Mouse (Mus musculus): ENCODE results near the gene Ldlrap1. TPM values are rescaled to one million over a fixed set of nuclear protein-coding genes. Genes with fewer than 3 reads are reported as not detected.

The Ldlrap1 gene
- polyA plus RNA-seq, 1 experiment, result 26.0 TPM

DNA sequence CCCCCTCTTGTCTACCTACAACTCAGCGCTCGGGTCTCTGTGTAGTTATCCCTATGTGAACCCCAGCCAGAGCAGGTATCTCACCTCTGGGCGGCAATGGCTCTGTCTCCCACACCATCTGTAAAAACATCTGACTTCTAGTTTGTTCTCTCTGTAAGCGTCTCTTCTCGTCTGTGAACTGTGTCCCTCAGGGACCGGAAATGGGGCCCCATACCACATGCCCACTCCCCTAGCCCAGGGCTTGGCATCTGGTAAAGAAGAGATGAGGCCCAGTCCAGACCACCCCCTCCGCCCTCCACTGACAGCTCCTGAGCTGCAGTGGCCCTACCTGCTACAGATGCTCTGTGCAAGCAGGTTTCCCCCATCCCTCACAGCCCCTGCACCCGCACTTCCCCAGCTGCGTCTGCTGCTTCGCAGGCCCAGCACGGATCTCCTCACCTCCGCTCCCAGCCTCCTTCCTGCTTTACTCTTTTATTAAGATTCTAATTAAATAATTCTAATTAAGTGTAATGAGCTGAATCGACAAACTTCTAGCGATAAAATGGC lies 30.4 kb downstream of the Ldlrap1 start:
- Histone ChIP-seq H3K27me3 (ENCODE audit: control insufficient read depth, insufficient read depth, low read length) (no peaks in the 10 kb centered on the region), H3K4me3 (ENCODE audit: control insufficient read depth, insufficient read depth, low read length) (no peak overlapping the region), H3K4me1 (replicated peaks; ENCODE audit: control insufficient read depth, insufficient read depth, low read length) (peaks cover 22% of the 10 kb centered on the region), H3K27ac (ENCODE audit: control insufficient read depth, insufficient read depth, low read length) (no peak overlapping the region), H3K36me3 (ENCODE audit: control insufficient read depth, insufficient read depth, low read length) (no peaks in the 10 kb centered on the region)
- TF ChIP-seq POLR2A (IDR thresholded peaks at IDR 0.05; ENCODE audit: control insufficient read depth, extremely low read depth, insufficient read depth, low read length, poor library complexity) (no peak), CTCF (IDR thresholded peaks at IDR 0.05; ENCODE audit: borderline replicate concordance, control insufficient read depth, extremely low read depth, insufficient read depth, low read length, poor library complexity) (no peak)
- peak; percentile 17 for DNase-seq
- WGBS, result 48% methylated on average over 14 of the region's 14 CpGs

DNA sequence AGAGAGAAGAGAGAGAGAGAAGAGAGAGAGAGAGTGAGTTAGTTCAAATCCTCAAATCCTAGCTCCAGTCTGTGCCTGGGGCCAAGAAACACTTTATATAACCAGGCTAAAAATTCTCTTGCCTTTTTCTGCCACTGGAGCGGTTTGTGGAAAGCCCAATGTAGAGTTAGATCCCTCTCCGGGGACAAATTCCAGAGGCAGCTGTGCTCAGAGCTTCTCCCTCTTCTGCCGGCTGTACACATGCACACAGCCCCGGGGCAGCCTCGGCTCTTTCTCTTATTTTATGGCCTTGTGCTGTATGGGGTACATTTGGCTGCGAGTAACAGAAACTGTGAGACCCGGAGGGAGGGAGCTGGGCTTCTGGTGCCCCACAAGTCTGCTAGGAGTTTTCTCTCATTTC lies 31.7 kb downstream of the Ldlrap1 start:
- Histone ChIP-seq H3K27me3 (ENCODE audit: control insufficient read depth, insufficient read depth, low read length) (no peaks in the 10 kb centered on the region), H3K4me3 (ENCODE audit: control insufficient read depth, insufficient read depth, low read length) (no peak overlapping the region), H3K36me3 (ENCODE audit: control insufficient read depth, insufficient read depth, low read length) (no peaks in the 10 kb centered on the region), H3K27ac (ENCODE audit: control insufficient read depth, insufficient read depth, low read length) (no peak overlapping the region), H3K4me1 (replicated peaks; ENCODE audit: control insufficient read depth, insufficient read depth, low read length) (peaks cover 22% of the 10 kb centered on the region)
- 91% methylated on average over 7 of the region's 7 CpGs for WGBS
- DNase-seq, result no peak
- no peak for TF ChIP-seq CTCF (IDR thresholded peaks at IDR 0.05; ENCODE audit: borderline replicate concordance, control insufficient read depth, extremely low read depth, insufficient read depth, low read length, poor library complexity)
- TF ChIP-seq POLR2A (IDR thresholded peaks at IDR 0.05; ENCODE audit: control insufficient read depth, extremely low read depth, insufficient read depth, low read length, poor library complexity), result no peak

DNA sequence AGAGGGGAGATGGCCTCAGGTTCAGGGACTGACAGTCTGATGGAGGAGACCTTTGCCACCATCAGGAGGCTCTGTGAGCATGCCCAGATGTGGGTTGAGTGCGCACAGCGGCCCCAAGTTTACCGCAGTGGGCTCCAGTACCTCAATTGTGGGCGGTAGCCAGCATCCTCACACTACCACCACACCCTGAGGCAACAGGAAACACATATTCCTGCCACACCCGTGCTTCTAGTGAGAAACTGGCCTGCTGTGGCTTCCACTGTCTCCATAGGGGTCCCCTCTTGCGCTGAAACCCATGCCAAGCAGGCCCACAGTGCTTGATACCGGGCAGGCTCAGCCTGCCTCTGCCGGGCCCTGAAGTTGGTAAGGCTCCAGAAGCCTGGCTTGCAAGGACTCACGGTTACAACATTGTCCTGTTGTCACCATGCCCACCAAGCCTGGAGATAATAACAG lies 33.2 kb downstream of the Ldlrap1 start:
- Histone ChIP-seq H3K4me1 (replicated peaks; ENCODE audit: control insufficient read depth, insufficient read depth, low read length) (peaks cover 22% of the 10 kb centered on the region), H3K27me3 (ENCODE audit: control insufficient read depth, insufficient read depth, low read length) (no peaks in the 10 kb centered on the region), H3K27ac (ENCODE audit: control insufficient read depth, insufficient read depth, low read length) (peak overlapping the region; percentile 3; the same call in 1 of the 2 replicates), H3K4me3 (ENCODE audit: control insufficient read depth, insufficient read depth, low read length) (no peak overlapping the region), H3K36me3 (ENCODE audit: control insufficient read depth, insufficient read depth, low read length) (no peaks in the 10 kb centered on the region)
- WGBS, result 5% methylated on average over 9 of the region's 9 CpGs
- TF ChIP-seq POLR2A (IDR thresholded peaks at IDR 0.05; ENCODE audit: control insufficient read depth, extremely low read depth, insufficient read depth, low read length, poor library complexity), result no peak
- TF ChIP-seq CTCF (IDR thresholded peaks at IDR 0.05; ENCODE audit: borderline replicate concordance, control insufficient read depth, extremely low read depth, insufficient read depth, low read length, poor library complexity), result no peak
- DNase-seq, result peak; percentile 37

DNA sequence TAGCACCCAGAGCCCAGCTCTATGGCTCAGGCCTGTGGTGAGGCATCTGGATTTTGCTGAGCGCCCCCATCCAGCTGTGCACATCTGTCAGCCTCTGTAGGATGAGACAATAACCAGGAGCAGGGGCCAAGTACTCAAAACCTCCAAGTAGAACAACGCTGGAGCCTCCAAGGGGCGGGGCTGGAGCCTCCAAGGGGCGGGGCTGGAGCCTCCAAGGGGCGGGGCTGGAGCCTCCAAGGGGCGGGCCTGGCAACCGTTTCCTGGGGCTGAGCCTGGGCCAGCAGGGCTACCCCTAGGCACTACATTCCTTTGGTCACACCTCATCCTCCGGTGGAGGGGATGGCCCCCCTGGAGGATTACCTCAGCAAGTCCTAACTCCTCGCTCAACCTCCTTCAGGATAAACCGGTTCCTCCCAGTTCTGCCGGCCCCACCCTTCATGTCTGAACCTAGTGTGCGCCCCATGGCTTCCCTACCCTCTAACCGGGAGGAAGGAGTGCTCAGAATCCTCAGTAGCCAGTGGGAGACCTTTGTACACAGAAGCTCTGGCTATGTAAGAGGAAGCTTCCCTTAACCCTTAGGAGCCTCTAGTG lies 33.7 kb downstream of the Ldlrap1 start:
- Histone ChIP-seq H3K27me3 (ENCODE audit: control insufficient read depth, insufficient read depth, low read length) (no peaks in the 10 kb centered on the region), H3K36me3 (ENCODE audit: control insufficient read depth, insufficient read depth, low read length) (no peaks in the 10 kb centered on the region), H3K4me1 (replicated peaks; ENCODE audit: control insufficient read depth, insufficient read depth, low read length) (peaks cover 22% of the 10 kb centered on the region), H3K27ac (ENCODE audit: control insufficient read depth, insufficient read depth, low read length) (peak overlapping the region; percentile 3; the same call in 1 of the 2 replicates), H3K4me3 (ENCODE audit: control insufficient read depth, insufficient read depth, low read length) (no peak overlapping the region)
- 9% methylated on average over 13 of the region's 13 CpGs for WGBS
- DNase-seq, result peak; percentile 13
- no peak for TF ChIP-seq CTCF (IDR thresholded peaks at IDR 0.05; ENCODE audit: borderline replicate concordance, control insufficient read depth, extremely low read depth, insufficient read depth, low read length, poor library complexity)
- TF ChIP-seq POLR2A (IDR thresholded peaks at IDR 0.05; ENCODE audit: control insufficient read depth, extremely low read depth, insufficient read depth, low read length, poor library complexity), result no peak

DNA sequence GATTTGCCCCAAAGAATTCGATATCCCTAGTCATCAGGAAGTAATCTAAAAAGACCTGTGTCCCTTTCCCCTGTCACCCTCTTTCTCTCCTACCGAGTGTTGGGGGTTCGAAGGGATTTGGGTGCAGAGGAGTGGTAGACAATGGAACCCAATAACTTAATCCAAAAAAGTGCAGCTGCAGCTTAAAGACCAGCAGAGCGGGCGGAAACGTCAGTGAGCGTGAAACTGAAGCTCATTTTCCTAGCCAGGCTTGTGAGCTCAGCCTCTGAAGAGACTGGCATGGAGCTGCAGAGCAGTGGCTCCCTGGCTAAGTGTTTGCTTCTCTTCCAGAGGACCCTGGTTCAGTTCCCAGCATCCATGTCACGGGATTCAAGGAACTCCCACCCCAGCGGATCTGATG lies 34.5 kb downstream of the Ldlrap1 start:
- no peak overlapping the region for H3K4me3 ChIP-seq (ENCODE audit: control insufficient read depth, insufficient read depth, low read length)
- H3K27ac ChIP-seq (ENCODE audit: control insufficient read depth, insufficient read depth, low read length), result no peak overlapping the region
- no peaks in the 10 kb centered on the region for H3K27me3 ChIP-seq (ENCODE audit: control insufficient read depth, insufficient read depth, low read length)
- TF ChIP-seq POLR2A (IDR thresholded peaks at IDR 0.05; ENCODE audit: control insufficient read depth, extremely low read depth, insufficient read depth, low read length, poor library complexity) (no peak), CTCF (IDR thresholded peaks at IDR 0.05; ENCODE audit: borderline replicate concordance, control insufficient read depth, extremely low read depth, insufficient read depth, low read length, poor library complexity) (no peak)
- 90% methylated on average over 9 of the region's 9 CpGs for WGBS
- H3K4me1 ChIP-seq (replicated peaks; ENCODE audit: control insufficient read depth, insufficient read depth, low read length), result peaks cover 22% of the 10 kb centered on the region
- H3K36me3 ChIP-seq (ENCODE audit: control insufficient read depth, insufficient read depth, low read length), result no peaks in the 10 kb centered on the region
- DNase-seq, result no peak

DNA sequence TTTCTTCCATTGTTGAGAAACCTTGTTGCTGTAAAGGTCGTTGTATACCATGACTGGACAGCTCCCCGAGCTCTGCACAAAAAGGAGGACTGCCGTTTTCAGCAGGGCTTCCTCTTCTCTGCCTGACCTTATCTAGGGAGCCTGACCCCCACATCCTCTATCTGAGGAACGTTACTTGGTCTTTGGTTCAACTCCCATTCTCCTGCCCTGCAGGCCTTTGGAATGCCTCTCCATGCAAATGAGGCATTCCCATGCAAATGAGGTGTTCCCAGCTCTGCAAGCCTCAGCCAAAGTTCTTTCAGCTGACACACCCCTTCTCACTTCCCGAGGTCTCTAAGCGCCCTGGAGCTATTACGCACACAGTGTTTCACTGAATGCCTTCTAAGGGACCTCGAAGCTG lies 37.7 kb downstream of the Ldlrap1 start:
- TF ChIP-seq CTCF (IDR thresholded peaks at IDR 0.05; ENCODE audit: borderline replicate concordance, control insufficient read depth, extremely low read depth, insufficient read depth, low read length, poor library complexity), result no peak
- H3K4me1 ChIP-seq (replicated peaks; ENCODE audit: control insufficient read depth, insufficient read depth, low read length), result peaks cover 11% of the 10 kb centered on the region
- DNase-seq, result no peak
- WGBS, result 26% methylated on average over 8 of the region's 8 CpGs
- no peak overlapping the region for H3K4me3 ChIP-seq (ENCODE audit: control insufficient read depth, insufficient read depth, low read length)
- no peak overlapping the region for H3K27ac ChIP-seq (ENCODE audit: control insufficient read depth, insufficient read depth, low read length)
- no peaks in the 10 kb centered on the region for H3K27me3 ChIP-seq (ENCODE audit: control insufficient read depth, insufficient read depth, low read length)
- no peaks in the 10 kb centered on the region for H3K36me3 ChIP-seq (ENCODE audit: control insufficient read depth, insufficient read depth, low read length)
